9 mouse cellular contexts compared by ENCODE assay signal in genomic region chr16:29683563-29683962, GRCm38 (mm10).
DNase-seq lines count a peak whose midpoint lies in the region; ATAC-seq lines count a peak whose summit lies in the region.
"Had no signal": no experiment of that assay in that cellular context is flagged by ENCODE, and none has a peak within 500 bp of the region (broad histone marks: within the 10 kb centered on the region; RNA-seq: fewer than 3 reads in every experiment).

No protein-coding gene starts in this region.

- WGBS in lung, embryonic 16.5 days = 14% methylated on average over 12 of the region's 12 CpGs
- WGBS in heart, embryonic 13.5 days = 14% methylated on average over 12 of the region's 12 CpGs

- H3K36me3 ChIP-seq in lung, embryonic 16.5 days (ENCODE audit: control insufficient read depth, insufficient read depth, low read length) = no peaks in the 10 kb centered on the region
- no peaks in the 10 kb centered on the region for H3K36me3 ChIP-seq in heart, embryonic 13.5 days
- H3K36me3 ChIP-seq: G1E had no signal

- no peak overlapping the region for H3K4me3 ChIP-seq in lung, embryonic 16.5 days (ENCODE audit: low read length)
- H3K4me3 ChIP-seq in heart, embryonic 13.5 days = no peak overlapping the region

- H3K4me2 ChIP-seq in lung, embryonic 16.5 days (ENCODE audit: low read depth, low read length) = peak overlapping the region; percentile 19; the same call in 1 of the 2 replicates
- H3K4me2 ChIP-seq in heart, embryonic 13.5 days = peak overlapping the region; percentile 34

- no peak; the same call in none of the 2 replicates for ATAC-seq in lung, embryonic 16.5 days (ENCODE audit: low read depth)
- ATAC-seq in heart, embryonic 13.5 days (ENCODE audit: extremely low read depth, insufficient number of reproducible peaks, low FRiP score, low TSS enrichment) = no peak

- no peak for DNase-seq in lung, postnatal 36 days
- peak; percentile 62 for DNase-seq in kidney, postnatal 10 days
- peak; percentile 6 for DNase-seq in retina, postnatal 7 days (ENCODE audit: low read depth, low spot score)
- no peak for DNase-seq in gastrocnemius, postnatal 25 days
- no peak for DNase-seq in gastrocnemius, postnatal 10 days
- no peak for DNase-seq in layer of hippocampus, adult 11-12 months (ENCODE audit: low spot score)

- 0 out of 2 replicates have a peak overlapping the region, but pooled peaks have one; percentile 54 for H3K27ac ChIP-seq in lung, embryonic 16.5 days (ENCODE audit: low read length)
- H3K27ac ChIP-seq in heart, embryonic 13.5 days (replicated peaks) = no peak overlapping the region

- H3K27me3 ChIP-seq in lung, embryonic 16.5 days (ENCODE audit: control insufficient read depth, insufficient read depth, low read depth, low read length) = no peaks in the 10 kb centered on the region
- H3K27me3 ChIP-seq in heart, embryonic 13.5 days (replicated peaks) = no peaks in the 10 kb centered on the region

- H3K4me1 ChIP-seq in lung, embryonic 16.5 days (replicated peaks; ENCODE audit: control insufficient read depth, insufficient read depth, low read length) = peaks cover 10% of the 10 kb centered on the region
- peaks cover 19% of the 10 kb centered on the region for H3K4me1 ChIP-seq in heart, embryonic 13.5 days

- no peaks in the 10 kb centered on the region for H3K9me3 ChIP-seq in lung, embryonic 16.5 days (ENCODE audit: control insufficient read depth, low read length)
- no peaks in the 10 kb centered on the region for H3K9me3 ChIP-seq in heart, embryonic 13.5 days
- H3K9me3 ChIP-seq: G1E had no signal

- H3K9ac ChIP-seq in lung, embryonic 16.5 days (ENCODE audit: low read length) = no peak overlapping the region; the same call in 1 of the 2 replicates
- H3K9ac ChIP-seq in heart, embryonic 13.5 days = 0 out of 2 replicates have a peak overlapping the region, but pooled peaks have one; percentile 24

Comparison
In these comparisons a context has a peak if more than half of its experiments do, and no peak if none do; other contexts are left out.
1. DNase-seq: peak in kidney, postnatal 10 days (single experiment) and retina, postnatal 7 days (single experiment); none in lung, postnatal 36 days (single experiment), gastrocnemius, postnatal 25 days (single experiment), gastrocnemius, postnatal 10 days (single experiment) and layer of hippocampus, adult 11-12 months (single experiment).